In the genomic region with DNA sequence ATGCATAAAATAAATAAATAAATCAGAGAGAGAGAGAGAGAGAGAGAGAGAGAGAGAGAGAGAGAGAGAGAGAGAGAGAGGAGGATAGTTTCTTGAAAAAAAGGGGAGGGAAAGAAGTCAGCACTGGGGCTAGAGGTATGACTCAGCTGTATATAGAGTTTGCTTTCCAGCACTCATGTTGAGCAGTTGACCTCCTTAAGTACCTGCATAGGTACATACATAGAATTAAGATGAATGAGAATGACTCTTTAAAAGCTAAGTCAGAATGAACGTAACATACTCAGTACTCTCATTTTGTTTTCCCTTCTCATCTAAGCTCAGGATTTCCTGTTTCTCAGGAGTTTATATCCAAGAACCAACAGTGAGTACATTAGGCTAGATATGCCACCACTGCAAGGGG, we compare ENCODE assay signal across 19 mouse cellular contexts.
DNase-seq lines count a peak whose midpoint lies in the region; ATAC-seq and TF ChIP-seq lines count a peak whose summit lies in the region.
"Had no signal": no experiment of that assay in that cellular context is flagged by ENCODE, and none has a peak within 500 bp of the region (broad histone marks: within the 10 kb centered on the region; RNA-seq: fewer than 3 reads in every experiment).

No protein-coding gene starts in this region.

- no peak for DNase-seq in lung, postnatal 14 days
- peak; percentile 77 for DNase-seq in lung, postnatal 0 days (ENCODE audit: low spot score)
- DNase-seq in lung, postnatal 10 days = no peak
- DNase-seq: adrenal gland, adult 2 months; adrenal gland, adult 8-10 months; adrenal gland, postnatal 10 days; adrenal gland, postnatal 14 days; adrenal gland, postnatal 25 days; adrenal gland, postnatal 36 days; B cell, adult 2 months; cerebellum, adult 11 months; cerebellum, adult 11-12 months; cerebellum, adult 18-20 months had no signal

- TF ChIP-seq CTCF in lung, postnatal 0 days (IDR thresholded peaks at IDR 0.05) = no peak

- H3K36me3 ChIP-seq in lung, embryonic 16.5 days (ENCODE audit: control insufficient read depth, insufficient read depth, low read length) = no peaks in the 10 kb centered on the region
- H3K36me3 ChIP-seq in lung, postnatal 0 days (ENCODE audit: insufficient read depth, low read length) = no peaks in the 10 kb centered on the region
- H3K36me3 ChIP-seq: G1E had no signal

- peak; percentile 51; the same call in 1 of the 2 replicates for ATAC-seq in lung, embryonic 16.5 days (ENCODE audit: low read depth)
- peak; percentile 85 for ATAC-seq in lung, postnatal 0 days
- ATAC-seq: activated CD4-positive, CD25-positive, alpha-beta regulatory T cell, adult 4 months; CD4-positive, CD25-positive, alpha-beta regulatory T cell, adult 4 months; Patski had no signal

- H3K4me2 ChIP-seq in lung, embryonic 16.5 days (ENCODE audit: low read depth, low read length) = no peak overlapping the region
- no peak overlapping the region for H3K4me2 ChIP-seq in lung, postnatal 0 days (replicated peaks; ENCODE audit: low read depth, low read length)

- H3K4me3 ChIP-seq in lung, embryonic 16.5 days (ENCODE audit: low read length) = no peak overlapping the region
- no peak overlapping the region for H3K4me3 ChIP-seq in lung, postnatal 0 days (ENCODE audit: low read depth, low read length)

- TF ChIP-seq EP300 in lung, postnatal 0 days (IDR thresholded peaks at IDR 0.05) = no peak

- H3K9me3 ChIP-seq in lung, embryonic 16.5 days (ENCODE audit: control insufficient read depth, low read length) = no peaks in the 10 kb centered on the region
- no peaks in the 10 kb centered on the region for H3K9me3 ChIP-seq in lung, postnatal 0 days (ENCODE audit: low read length)
- H3K9me3 ChIP-seq: G1E had no signal

- no peak overlapping the region for H3K9ac ChIP-seq in lung, embryonic 16.5 days (ENCODE audit: low read length)
- no peak overlapping the region for H3K9ac ChIP-seq in lung, postnatal 0 days (replicated peaks; ENCODE audit: low read depth)

- WGBS in lung, embryonic 16.5 days = 48% methylated on average over 1 of the region's 1 CpGs
- WGBS in lung, postnatal 0 days = 38% methylated on average over 1 of the region's 1 CpGs

- H3K4me1 ChIP-seq in lung, embryonic 16.5 days (replicated peaks; ENCODE audit: control insufficient read depth, insufficient read depth, low read length) = no peaks in the 10 kb centered on the region
- no peaks in the 10 kb centered on the region for H3K4me1 ChIP-seq in lung, postnatal 0 days (ENCODE audit: insufficient read depth, low read depth, low read length)

- H3K27ac ChIP-seq in lung, embryonic 16.5 days (ENCODE audit: low read length) = no peak overlapping the region
- H3K27ac ChIP-seq in lung, postnatal 0 days (ENCODE audit: low read length) = no peak overlapping the region

- no peaks in the 10 kb centered on the region for H3K27me3 ChIP-seq in lung, embryonic 16.5 days (ENCODE audit: control insufficient read depth, insufficient read depth, low read depth, low read length)
- H3K27me3 ChIP-seq in lung, postnatal 0 days (replicated peaks; ENCODE audit: insufficient read depth, low read length) = 0 out of 2 replicates have a peak, but pooled peaks cover 5% of the 10 kb centered on the region
- H3K27me3 ChIP-seq: CH12.LX had no signal
